Mouse (Mus musculus) left cerebral cortex, adult 11 months (tissue): ENCODE measurements around the gene Ttc41.

ENCODE experiments used
- DNase-seq: peaks from one replicate; pipeline ENCODE4 v3.0.0; 2022; ENCODE audit warnings: low spot score

Ttc41 gene

GRCm38 (mm10) chr10:86755816-86756502 is 50.3 kb downstream of the Ttc41 start:
- no peak for DNase-seq

GRCm38 (mm10) chr10:86757724-86758123 is 52.1 kb downstream of the Ttc41 start:
- DNase-seq, result no peak

GRCm38 (mm10) chr10:86758211-86758610 is 52.6 kb downstream of the Ttc41 start:
- DNase-seq, result no peak

- DNase-seq, result no peak
Measured at GRCm38 (mm10) chr10:86761236-86761635, 55.6 kb downstream of the Ttc41 start.

GRCm38 (mm10) chr10:86761722-86762383 is 56.2 kb downstream of the Ttc41 start:
- DNase-seq, result no peak

- no peak for DNase-seq
Measured at GRCm38 (mm10) chr10:86762384-86762730, 56.7 kb downstream of the Ttc41 start.

GRCm38 (mm10) chr10:86763672-86764071 is 58.1 kb downstream of the Ttc41 start, which contains the start of gene Gm49358:
Gene Gm49358, plus strand, starts transcription at chr10:86763972.
- no peak for DNase-seq

GRCm38 (mm10) chr10:86765344-86765966 is 59.8 kb downstream of the Ttc41 start:
- no peak for DNase-seq

- DNase-seq, result no peak
Measured at GRCm38 (mm10) chr10:86769216-86769615, 63.6 kb downstream of the Ttc41 start.

GRCm38 (mm10) chr10:86769797-86770196 is 64.2 kb downstream of the Ttc41 start:
- DNase-seq, result no peak

GRCm38 (mm10) chr10:86771701-86772100 is 66.1 kb downstream of the Ttc41 start:
- no peak for DNase-seq

- no peak for DNase-seq
Measured at GRCm38 (mm10) chr10:86772231-86772631, 66.6 kb downstream of the Ttc41 start.

GRCm38 (mm10) chr10:86773360-86773759 is 67.7 kb downstream of the Ttc41 start:
- DNase-seq, result no peak

- no peak for DNase-seq
Measured at GRCm38 (mm10) chr10:86776281-86776680, 70.7 kb downstream of the Ttc41 start.

GRCm38 (mm10) chr10:86777614-86778319 is 72.2 kb downstream of the Ttc41 start:
- no peak for DNase-seq

GRCm38 (mm10) chr10:86778398-86779116 is 72.9 kb downstream of the Ttc41 start, which contains the start of gene Nt5dc3:
Gene Nt5dc3, plus strand, starts transcription at chr10:86779005.
- DNase-seq, result peak; percentile 91

GRCm38 (mm10) chr10:86779117-86779755 is 73.6 kb downstream of the Ttc41 start:
- no peak for DNase-seq

GRCm38 (mm10) chr10:86779816-86780500 is 74.3 kb downstream of the Ttc41 start:
- no peak for DNase-seq

GRCm38 (mm10) chr10:86781641-86782040 is 76.0 kb downstream of the Ttc41 start:
- no peak for DNase-seq

- no peak for DNase-seq
Measured at GRCm38 (mm10) chr10:86782656-86783055, 77.0 kb downstream of the Ttc41 start.

GRCm38 (mm10) chr10:86783561-86783960 is 78.0 kb downstream of the Ttc41 start:
- no peak for DNase-seq
